Mouse (Mus musculus) heart, adult 2 months (tissue): ENCODE results near the gene Gm9821.

Experiments
- EP300 ChIP-seq: fragments of 200-500 bp; IDR thresholded peaks from 2 replicates; pipeline ENCODE4 v1.6.1; 2011; ENCODE audit warnings: low read depth, low read length, control low read depth; ENCODE audit not compliant: insufficient read depth
- POLR2A ChIP-seq: fragments of 200-500 bp; IDR thresholded peaks from 2 replicates; pipeline ENCODE4 v1.6.1; 2011; ENCODE audit warnings: mild to moderate bottlenecking, low read depth, low read length, control low read depth; ENCODE audit not compliant: insufficient read depth

DNA sequence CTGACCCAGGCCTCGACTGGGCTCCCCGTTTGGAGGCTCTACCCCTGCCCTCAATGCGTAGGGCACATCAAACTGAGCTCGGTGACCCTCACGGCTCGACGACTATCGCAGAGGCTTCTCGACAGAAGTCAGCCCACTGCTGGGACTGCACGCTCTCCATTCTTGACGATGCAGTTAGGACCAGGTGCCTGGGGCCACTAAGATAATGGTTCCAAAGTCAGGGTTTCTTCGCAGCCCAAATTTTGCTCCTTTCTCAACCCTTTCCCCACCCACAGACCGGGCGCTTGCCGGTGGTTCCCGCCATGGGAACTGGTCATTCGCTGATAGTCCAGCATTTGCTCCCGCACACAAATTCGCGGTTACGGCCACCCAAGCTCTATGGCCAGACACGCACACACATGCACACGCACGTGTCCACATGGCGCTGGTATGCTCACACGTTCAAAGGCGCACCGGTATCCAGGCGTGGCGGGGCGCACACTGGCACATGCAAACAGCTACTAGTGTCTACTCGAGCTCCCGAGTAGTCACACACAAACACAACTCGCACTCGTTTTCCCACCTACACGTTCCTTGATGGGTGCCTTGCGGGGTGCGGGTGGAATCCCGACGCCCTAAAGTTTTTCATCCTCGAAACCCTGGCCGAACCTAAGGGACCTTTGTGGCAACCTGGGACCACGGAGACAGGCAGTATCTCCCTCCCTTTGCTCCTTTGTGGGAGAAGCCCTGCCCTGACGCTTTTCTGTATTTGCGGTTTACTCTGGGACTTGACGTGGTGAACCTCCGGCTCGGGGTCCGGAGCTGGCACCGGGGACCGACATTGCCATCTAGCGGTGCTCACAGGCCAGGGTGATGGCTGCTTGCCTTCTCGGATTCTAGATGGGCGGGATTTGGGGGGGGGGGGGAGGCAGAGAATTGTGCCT is 21.8 kb upstream of the Gm9821 start:
- no peak for TF ChIP-seq POLR2A
- no peak for TF ChIP-seq EP300
